Mouse (Mus musculus): ENCODE results near the gene Rtn2. TPM values are rescaled to one million over a fixed set of nuclear protein-coding genes. Genes with fewer than 3 reads are reported as not detected.

The Rtn2 gene
- polyA plus RNA-seq, 1 experiment, result 0.29 TPM

- H3K27me3 ChIP-seq (ENCODE audit: control insufficient read depth), result no peaks in the 10 kb centered on the region
- H3K4me3 ChIP-seq (replicated peaks), result no peak overlapping the region
- H3K4me1 ChIP-seq (ENCODE audit: control insufficient read depth), result peaks cover 59% of the 10 kb centered on the region
- H3K36me3 ChIP-seq (ENCODE audit: control insufficient read depth), result peaks cover 86% of the 10 kb centered on the region
- no peaks in the 10 kb centered on the region for H3K9me3 ChIP-seq (ENCODE audit: control insufficient read depth, low read length)
- no peak for TF ChIP-seq GATA1 (IDR thresholded peaks at IDR 0.05; ENCODE audit: low read length)
Measured at GRCm38 (mm10) chr7:19258336-19258735, 24.1 kb upstream of the Rtn2 start.

GRCm38 (mm10) chr7:19265147-19265546 lies 17.3 kb upstream of the Rtn2 start:
- H3K27me3 ChIP-seq (ENCODE audit: control insufficient read depth), result no peaks in the 10 kb centered on the region
- no peaks in the 10 kb centered on the region for H3K9me3 ChIP-seq (ENCODE audit: control insufficient read depth, low read length)
- H3K4me3 ChIP-seq (replicated peaks), result peak overlapping the region; percentile 59
- TF ChIP-seq TAL1 (IDR thresholded peaks at IDR 0.05; ENCODE audit: low read length) (no peak), GATA1 (IDR thresholded peaks at IDR 0.05; ENCODE audit: low read length) (peak; percentile 65)
- peaks cover 87% of the 10 kb centered on the region for H3K36me3 ChIP-seq (ENCODE audit: control insufficient read depth)
- peaks cover 87% of the 10 kb centered on the region for H3K4me1 ChIP-seq (ENCODE audit: control insufficient read depth)

- H3K27me3 ChIP-seq (ENCODE audit: control insufficient read depth), result no peaks in the 10 kb centered on the region
- H3K4me3 ChIP-seq (replicated peaks), result peak overlapping the region; percentile 59
- TF ChIP-seq GATA1 (IDR thresholded peaks at IDR 0.05; ENCODE audit: low read length) (no peak), TAL1 (IDR thresholded peaks at IDR 0.05; ENCODE audit: low read length) (no peak)
- H3K4me1 ChIP-seq (ENCODE audit: control insufficient read depth), result peaks cover 88% of the 10 kb centered on the region
- H3K36me3 ChIP-seq (ENCODE audit: control insufficient read depth), result peaks cover 77% of the 10 kb centered on the region
- H3K9me3 ChIP-seq (ENCODE audit: control insufficient read depth, low read length), result no peaks in the 10 kb centered on the region
Measured at GRCm38 (mm10) chr7:19265928-19266822, 16.2 kb upstream of the Rtn2 start.

GRCm38 (mm10) chr7:19267051-19267450 lies 15.4 kb upstream of the Rtn2 start:
- Histone ChIP-seq H3K36me3 (ENCODE audit: control insufficient read depth) (peaks cover 69% of the 10 kb centered on the region), H3K9me3 (ENCODE audit: control insufficient read depth, low read length) (no peaks in the 10 kb centered on the region), H3K4me1 (ENCODE audit: control insufficient read depth) (peaks cover 92% of the 10 kb centered on the region), H3K4me3 (replicated peaks) (no peak overlapping the region), H3K27me3 (ENCODE audit: control insufficient read depth) (no peaks in the 10 kb centered on the region)
- TF ChIP-seq GATA1 (IDR thresholded peaks at IDR 0.05; ENCODE audit: low read length) (no peak), TAL1 (IDR thresholded peaks at IDR 0.05; ENCODE audit: low read length) (no peak)

GRCm38 (mm10) chr7:19268993-19269681 lies 13.3 kb upstream of the Rtn2 start:
- Histone ChIP-seq H3K4me1 (ENCODE audit: control insufficient read depth) (peaks cover 93% of the 10 kb centered on the region), H3K36me3 (ENCODE audit: control insufficient read depth) (peaks cover 48% of the 10 kb centered on the region), H3K4me3 (replicated peaks) (peak overlapping the region; percentile 93), H3K9me3 (ENCODE audit: control insufficient read depth, low read length) (no peaks in the 10 kb centered on the region), H3K27me3 (ENCODE audit: control insufficient read depth) (no peaks in the 10 kb centered on the region)
- TF ChIP-seq GATA1 (IDR thresholded peaks at IDR 0.05; ENCODE audit: low read length) (no peak), TAL1 (IDR thresholded peaks at IDR 0.05; ENCODE audit: low read length) (no peak)

- H3K36me3 ChIP-seq (ENCODE audit: control insufficient read depth), result peaks cover 40% of the 10 kb centered on the region
- H3K27me3 ChIP-seq (ENCODE audit: control insufficient read depth), result no peaks in the 10 kb centered on the region
- H3K4me1 ChIP-seq (ENCODE audit: control insufficient read depth), result peaks cover 89% of the 10 kb centered on the region
- no peaks in the 10 kb centered on the region for H3K9me3 ChIP-seq (ENCODE audit: control insufficient read depth, low read length)
- H3K4me3 ChIP-seq (replicated peaks), result peak overlapping the region; percentile 93
- TF ChIP-seq GATA1 (IDR thresholded peaks at IDR 0.05; ENCODE audit: low read length) (no peak), TAL1 (IDR thresholded peaks at IDR 0.05; ENCODE audit: low read length) (no peak)
Measured at GRCm38 (mm10) chr7:19269721-19270441, 12.5 kb upstream of the Rtn2 start.

GRCm38 (mm10) chr7:19270509-19271237 lies 11.8 kb upstream of the Rtn2 start:
- Histone ChIP-seq H3K4me3 (replicated peaks) (peak overlapping the region; percentile 93), H3K36me3 (ENCODE audit: control insufficient read depth) (peaks cover 32% of the 10 kb centered on the region), H3K9me3 (ENCODE audit: control insufficient read depth, low read length) (no peaks in the 10 kb centered on the region), H3K4me1 (ENCODE audit: control insufficient read depth) (peaks cover 82% of the 10 kb centered on the region), H3K27me3 (ENCODE audit: control insufficient read depth) (no peaks in the 10 kb centered on the region)
- TF ChIP-seq GATA1 (IDR thresholded peaks at IDR 0.05; ENCODE audit: low read length), result no peak
- no peak for TF ChIP-seq TAL1 (IDR thresholded peaks at IDR 0.05; ENCODE audit: low read length)

All from erythroblast, embryonic 14.5 days (primary cell).